Mouse (Mus musculus): ENCODE results near the gene Ift81. TPM values are rescaled to one million over a fixed set of nuclear protein-coding genes. Genes with fewer than 3 reads are reported as not detected.

Gene Ift81
- total RNA-seq, 2 experiments from 2014 or later: 46.4 to 49.2 TPM

- intact Hi-C loops (cut with DNase I): no loop called here
- Histone ChIP-seq H3K27ac (no peak overlapping the region), H3K4me3 (no peak overlapping the region)
- DNase-seq (ENCODE audit: extremely low spot score in 1 of 2, low spot score in 2 of 2): no peak
- no peak for TF ChIP-seq CTCF (IDR thresholded peaks at IDR 0.05)
Observed at GRCm38 (mm10) chr5:122510651-122511157, 103.6 kb downstream of the Ift81 start.

- H3K4me3 ChIP-seq: no peak overlapping the region
- H3K27ac ChIP-seq: no peak overlapping the region
- no peak for TF ChIP-seq CTCF (IDR thresholded peaks at IDR 0.05)
- intact Hi-C loops (cut with DNase I): no loop called here
- DNase-seq (ENCODE audit: extremely low spot score in 1 of 2, low spot score in 2 of 2): no peak
Observed at GRCm38 (mm10) chr5:122509608-122510007, 104.7 kb downstream of the Ift81 start.

- Histone ChIP-seq H3K27ac (no peak overlapping the region), H3K4me3 (no peak overlapping the region)
- TF ChIP-seq CTCF (IDR thresholded peaks at IDR 0.05): no peak
- DNase-seq (ENCODE audit: extremely low spot score in 1 of 2, low spot score in 2 of 2): no peak
- intact Hi-C loops (cut with DNase I): no loop called here
Observed at GRCm38 (mm10) chr5:122508861-122509306, 105.4 kb downstream of the Ift81 start.

GRCm38 (mm10) chr5:122507396-122507795 is 106.9 kb downstream of the Ift81 start:
- Histone ChIP-seq H3K4me3 (no peak overlapping the region), H3K27ac (no peak overlapping the region)
- no peak for TF ChIP-seq CTCF (IDR thresholded peaks at IDR 0.05)
- intact Hi-C loops (cut with DNase I): no loop called here
- DNase-seq (ENCODE audit: extremely low spot score in 1 of 2, low spot score in 2 of 2): no peak

GRCm38 (mm10) chr5:122506462-122506861 is 107.9 kb downstream of the Ift81 start:
- no peak overlapping the region for H3K4me3 ChIP-seq
- H3K27ac ChIP-seq: no peak overlapping the region
- DNase-seq (ENCODE audit: extremely low spot score in 1 of 2, low spot score in 2 of 2): no peak
- TF ChIP-seq CTCF (IDR thresholded peaks at IDR 0.05): peak; percentile 41
- intact Hi-C loops (cut with DNase I): no loop called here

GRCm38 (mm10) chr5:122505554-122505953 is 108.8 kb downstream of the Ift81 start:
- TF ChIP-seq CTCF (IDR thresholded peaks at IDR 0.05): no peak
- intact Hi-C loops (cut with DNase I): no loop called here
- Histone ChIP-seq H3K27ac (no peak overlapping the region), H3K4me3 (no peak overlapping the region)
- no peak for DNase-seq (ENCODE audit: extremely low spot score in 1 of 2, low spot score in 2 of 2)

- no peak for TF ChIP-seq CTCF (IDR thresholded peaks at IDR 0.05)
- intact Hi-C loops (cut with DNase I): loop anchor here (2.0 to 5.0 kb wide), 5 partner anchors 43 to 274 kb away; partner anchors contain the start of gene Camkk2
- DNase-seq (ENCODE audit: extremely low spot score in 1 of 2, low spot score in 2 of 2): no peak
- Histone ChIP-seq H3K4me3 (no peak overlapping the region), H3K27ac (peak overlapping the region; percentile 100)
Observed at GRCm38 (mm10) chr5:122503760-122504119, 110.6 kb downstream of the Ift81 start.

- intact Hi-C loops (cut with DNase I): loop anchor here (2.0 to 5.0 kb wide), 5 partner anchors 44 to 274 kb away; partner anchors contain the start of gene Camkk2
- no peak for DNase-seq (ENCODE audit: extremely low spot score in 1 of 2, low spot score in 2 of 2)
- TF ChIP-seq CTCF (IDR thresholded peaks at IDR 0.05): no peak
- H3K27ac ChIP-seq: peak overlapping the region; percentile 100
- peak overlapping the region; percentile 91 for H3K4me3 ChIP-seq
Observed at GRCm38 (mm10) chr5:122503015-122503759, 111.1 kb downstream of the Ift81 start.

GRCm38 (mm10) chr5:122502077-122502941 is 112.0 kb downstream of the Ift81 start, which contains the start of gene Atp2a2:
Gene Atp2a2 (minus strand): TSS chr5:122502225.
- DNase-seq (ENCODE audit: extremely low spot score in 1 of 2, low spot score in 2 of 2): peak; percentile 88 to 93
- intact Hi-C loops (cut with DNase I): loop anchor here (1.0 to 5.0 kb wide), 8 partner anchors 23 to 275 kb away; partner anchors contain the start of gene Camkk2
- peak within 1 kb of the TSS; percentile 100 for H3K27ac ChIP-seq
- peak within 1 kb of the TSS; percentile 91 for H3K4me3 ChIP-seq
- peak; percentile 36 for TF ChIP-seq CTCF (IDR thresholded peaks at IDR 0.05)

- DNase-seq (ENCODE audit: extremely low spot score in 1 of 2, low spot score in 2 of 2): peak; percentile 49 to 58
- H3K27ac ChIP-seq: peak overlapping the region; percentile 97
- intact Hi-C loops (cut with DNase I): loop anchor here (1.0 to 5.0 kb wide), 8 partner anchors 24 to 276 kb away; partner anchors contain the start of gene Camkk2
- TF ChIP-seq CTCF (IDR thresholded peaks at IDR 0.05): no peak
- H3K4me3 ChIP-seq: peak overlapping the region; percentile 91
Observed at GRCm38 (mm10) chr5:122501101-122502076, 112.9 kb downstream of the Ift81 start.

Data from left cerebral cortex, adult 2 months (tissue).